ENCODE assay signal across 9 mouse cellular contexts in the genomic region with DNA sequence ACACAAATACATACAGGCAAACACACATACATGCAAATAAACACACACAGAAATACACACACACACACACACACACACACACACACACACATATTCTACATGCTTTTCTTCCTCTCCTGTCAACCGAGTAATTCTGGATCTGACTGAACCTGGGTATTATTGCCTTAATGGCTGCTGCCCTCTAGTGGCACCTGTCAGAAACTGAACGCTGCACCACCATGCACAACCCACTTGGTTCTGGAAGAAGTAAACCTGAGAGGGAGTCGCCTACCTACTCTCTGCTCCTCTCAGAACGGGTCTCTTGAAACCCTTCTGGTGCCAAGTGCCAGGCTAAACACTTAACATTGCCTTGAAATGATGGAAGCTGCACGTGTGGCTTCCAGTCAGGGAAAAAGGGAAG. TPM values are rescaled to one million over a fixed set of nuclear protein-coding genes. Genes with fewer than 3 reads are reported as not detected.
DNase-seq lines count a peak whose midpoint lies in the region; ATAC-seq lines count a peak whose summit lies in the region.
"Had no signal": no experiment of that assay in that cellular context is flagged by ENCODE, and none has a peak within 500 bp of the region (broad histone marks: within the 10 kb centered on the region; RNA-seq: fewer than 3 reads in every experiment).

No protein-coding gene starts in this region.

- no peaks in the 10 kb centered on the region for H3K9me3 ChIP-seq in heart, embryonic 11.5 days (replicated peaks; ENCODE audit: control insufficient read depth, low read length)
- no peaks in the 10 kb centered on the region for H3K9me3 ChIP-seq in forebrain, embryonic 10.5 days

- ATAC-seq in heart, embryonic 11.5 days (replicated peaks; ENCODE audit: insufficient number of reproducible peaks, low FRiP score, low TSS enrichment): no peak

- intact Hi-C loops in heart, postnatal 36 days (cut with DNase I): loop anchor here (2.0 to 10.0 kb wide), 2 partner anchors 312 to 414 kb away; no protein-coding TSS in a partner anchor

- 5% methylated on average over 5 of the region's 5 CpGs for WGBS in heart, embryonic 11.5 days (ENCODE audit: insufficient replicate concordance)
- 7% methylated on average over 5 of the region's 5 CpGs for WGBS in forebrain, embryonic 10.5 days

- no peaks in the 10 kb centered on the region for H3K36me3 ChIP-seq in heart, embryonic 11.5 days (ENCODE audit: control insufficient read depth, insufficient read depth, low read length)
- H3K36me3 ChIP-seq in forebrain, embryonic 10.5 days (replicated peaks): no peaks in the 10 kb centered on the region

- H3K27me3 ChIP-seq in heart, embryonic 11.5 days (ENCODE audit: control insufficient read depth, insufficient read depth, low read length): peaks cover 4% of the 10 kb centered on the region; the same call in 1 of the 2 replicates
- H3K27me3 ChIP-seq in forebrain, embryonic 10.5 days (ENCODE audit: poor library complexity, severe bottlenecking): peaks cover 24% of the 10 kb centered on the region

- H3K4me2 ChIP-seq in heart, embryonic 11.5 days: no peak overlapping the region

- no peak overlapping the region for H3K4me3 ChIP-seq in heart, embryonic 11.5 days (ENCODE audit: low read depth, low read length)
- no peak overlapping the region for H3K4me3 ChIP-seq in forebrain, embryonic 10.5 days
- H3K4me3 ChIP-seq: myocyte had no signal

- peak; percentile 95 for DNase-seq in heart, adult 11 months
- DNase-seq in brain, embryonic 18.5 days (ENCODE audit: low read depth, low spot score): peak; percentile 69
- DNase-seq in forebrain, embryonic 10.5 days (ENCODE audit: extremely low spot score, low spot score): peak; percentile 76
- DNase-seq in heart, postnatal 36 days: peak; percentile 72 to 73
- peak; percentile 75 to 76 for DNase-seq in left cerebral cortex, adult 18-20 months (ENCODE audit: low spot score in 2 of 2)
- DNase-seq in lung, postnatal 36 days: peak; percentile 87
- peak; percentile 83 to 89 for DNase-seq in right cerebral cortex, postnatal 10 days (ENCODE audit: low spot score in 2 of 2)

- H3K9ac ChIP-seq in heart, embryonic 11.5 days (ENCODE audit: low read depth, low read length): no peak overlapping the region

- H3K27ac ChIP-seq in heart, embryonic 11.5 days (ENCODE audit: low read depth, low read length): no peak overlapping the region
- 0 out of 2 replicates have a peak overlapping the region, but pooled peaks have one; percentile 35 for H3K27ac ChIP-seq in forebrain, embryonic 10.5 days

- H3K4me1 ChIP-seq in heart, embryonic 11.5 days (ENCODE audit: control insufficient read depth, insufficient read depth, low read length): no peaks in the 10 kb centered on the region; the same call in 1 of the 2 replicates
- H3K4me1 ChIP-seq in forebrain, embryonic 10.5 days: peaks cover 25% of the 10 kb centered on the region

RNA-seq across cellular contexts. Expression of gene Fmod, which starts 11.7 kb away (rescaled TPM):
- 10.6 and 13.4 TPM in 2 replicates for polyA plus RNA-seq in heart, embryonic 11.5 days (2014; fragmentation: Nextera tagmentation; extraction: Ambion mirVana)
- polyA plus RNA-seq in forebrain, embryonic 10.5 days (2016; fragmentation: Nextera tagmentation; extraction: Ambion mirVana): 1.3 TPM in 2 replicates
- total RNA-seq in heart, postnatal 36 days (2021): 10 to 100 TPM in 1 of 2 experiments, 1 to 10 TPM in 1; 8.6 to 13.2 TPM
- total RNA-seq in left cerebral cortex, adult 18-20 months (2021): 10 to 100 TPM; 27.5 to 28.4 TPM

RNA-seq across cellular contexts. Expression of gene Btg2, which starts 30.2 kb away (rescaled TPM):
- 31.7 and 35.6 TPM in 2 replicates for polyA plus RNA-seq in heart, embryonic 11.5 days (2014; fragmentation: Nextera tagmentation; extraction: Ambion mirVana)
- 64.6 and 68.6 TPM in 2 replicates for polyA plus RNA-seq in forebrain, embryonic 10.5 days (2016; fragmentation: Nextera tagmentation; extraction: Ambion mirVana)
- total RNA-seq in heart, postnatal 36 days (2021): 10 to 100 TPM; 26.6 to 61.0 TPM
- total RNA-seq in left cerebral cortex, adult 18-20 months (2021): 10 to 100 TPM; 18.7 to 22.2 TPM
